ENCODE assay signal across 8 mouse cellular contexts in genomic region chr2:34970092-34970750, GRCm38 (mm10). TPM values are rescaled to one million over a fixed set of nuclear protein-coding genes. Genes with fewer than 3 reads are reported as not detected.
DNase-seq lines count a peak whose midpoint lies in the region; ATAC-seq and TF ChIP-seq lines count a peak whose summit lies in the region.

No protein-coding gene starts in this region.

- H3K9me3 ChIP-seq in CH12.LX (replicated peaks; ENCODE audit: low read length), result peaks cover 6% of the 10 kb centered on the region
- H3K9me3 ChIP-seq in intestine, embryonic 15.5 days, result no peaks in the 10 kb centered on the region

- 33% methylated on average over 9 of the region's 9 CpGs for WGBS in intestine, embryonic 15.5 days

- no peak overlapping the region for H3K27ac ChIP-seq in CH12.LX (ENCODE audit: insufficient read depth, low read depth)
- no peak overlapping the region for H3K27ac ChIP-seq in intestine, embryonic 15.5 days

- peak; percentile 56 to 86 for TF ChIP-seq CTCF in CH12.LX (conservative IDR thresholded peaks at IDR 0.05 in 1 of 2, IDR thresholded peaks at IDR 0.05 in 1 of 2; ENCODE audit: low read depth in 2 of 2, low read length in 2 of 2)
- peak; percentile 83 for TF ChIP-seq CTCF in brain, embryonic 14.5 days (IDR thresholded peaks at IDR 0.05; ENCODE audit: borderline replicate concordance, extremely low read depth, insufficient read depth, insufficient read length)

- TF ChIP-seq EP300 in CH12.LX (IDR thresholded peaks at IDR 0.05; ENCODE audit: low read length), result no peak

- dilution Hi-C loops in CH12.LX (cut with MboI; ENCODE audit: extremely low pct_ligation_motif_present, extremely low pct_unique_long_range_greater_than_20kb, low sequenced_read_pairs), result no loop called here

- H3K79me2 ChIP-seq in CH12.LX (replicated peaks; ENCODE audit: control insufficient read depth, extremely low read depth, insufficient read depth, poor library complexity, severe bottlenecking), result no peaks in the 10 kb centered on the region

- ATAC-seq in erythroblast, adult 5-6 weeks (replicated peaks; ENCODE audit: low FRiP score, poor library complexity, severe bottlenecking), result peak; percentile 62; the same call in 1 of the 2 replicates
- ATAC-seq in intestine, embryonic 15.5 days, result 0 out of 2 replicates have a peak, but pooled peaks have one; percentile 44
- no peak for ATAC-seq in monocyte, adult 5-6 weeks (replicated peaks; ENCODE audit: insufficient number of reproducible peaks, low FRiP score, low TSS enrichment, poor library complexity, severe bottlenecking)

- H3K27me3 ChIP-seq in CH12.LX (replicated peaks), result no peaks in the 10 kb centered on the region
- no peaks in the 10 kb centered on the region for H3K27me3 ChIP-seq in intestine, embryonic 15.5 days (replicated peaks)

- TF ChIP-seq RAD21 in CH12.LX (IDR thresholded peaks at IDR 0.05; ENCODE audit: low read depth, low read length), result peak; percentile 76

- peaks cover 15 to 34% of the 10 kb centered on the region in 2 experiments for H3K4me1 ChIP-seq in CH12.LX (ENCODE audit: control insufficient read depth in 1 of 2, insufficient read depth in 2 of 2)
- no peaks in the 10 kb centered on the region for H3K4me1 ChIP-seq in intestine, embryonic 15.5 days (replicated peaks)

- TF ChIP-seq POLR2A in CH12.LX (IDR thresholded peaks at IDR 0.05; ENCODE audit: low read depth, low read length), result no peak
- no peak for TF ChIP-seq POLR2A in brain, embryonic 14.5 days (IDR thresholded peaks at IDR 0.05; ENCODE audit: borderline replicate concordance, extremely low read depth, insufficient read depth, insufficient read length, poor library complexity, severe bottlenecking)

- in situ Hi-C loops in CH12.LX (cut with MboI; ENCODE audit: low pct_ligation_motif_present, low pct_unique_long_range_greater_than_20kb, low sequenced_read_pairs), result no loop called here

- H3K4me2 ChIP-seq in CH12.LX (ENCODE audit: insufficient read depth, low read depth, poor library complexity, severe bottlenecking), result no peak overlapping the region
- no peak overlapping the region for H3K4me2 ChIP-seq in intestine, embryonic 15.5 days (replicated peaks)

- no peak overlapping the region for H3K4me3 ChIP-seq in CH12.LX (replicated peaks in 1 of 3; ENCODE audit: low read depth in 2 of 3, low read length in 2 of 3, poor library complexity in 1 of 3)
- H3K4me3 ChIP-seq in intestine, embryonic 15.5 days (replicated peaks), result no peak overlapping the region

- no peak overlapping the region for H3K9ac ChIP-seq in CH12.LX (ENCODE audit: insufficient read depth, low read depth)
- no peak overlapping the region for H3K9ac ChIP-seq in intestine, embryonic 15.5 days

- H3K36me3 ChIP-seq in CH12.LX (replicated peaks in 1 of 2; ENCODE audit: control insufficient read depth in 1 of 2, insufficient read depth in 1 of 2, low read length in 1 of 2), result no peaks in the 10 kb centered on the region
- H3K36me3 ChIP-seq in intestine, embryonic 15.5 days, result no peaks in the 10 kb centered on the region

- peak; percentile 76 to 79 for DNase-seq in B cell, adult 2 months
- no peak for DNase-seq in CH12.LX (ENCODE audit: extremely low read depth)
- DNase-seq in brain, embryonic 14.5 days (ENCODE audit: low read depth), result peak; percentile 62
- DNase-seq in lung, adult 18-20 months, result peak; percentile 76 to 78
- peak; percentile 55 to 82 for DNase-seq in spleen, adult 18-20 months

TF ChIP-seq in CH12.LX, 34 proteins besides CTCF, POLR2A, EP300 and RAD21:
- TF ChIP-seq JUN (IDR thresholded peaks at IDR 0.05; ENCODE audit: insufficient read depth, low read depth, low read length) (no peak), ZC3H11A (IDR thresholded peaks at IDR 0.05; ENCODE audit: low read depth, low read length) (peak; percentile 42; the same call in 1 of the 2 replicates), UBTF (IDR thresholded peaks at IDR 0.05; ENCODE audit: low read depth, low read length) (no peak), MAZ (IDR thresholded peaks at IDR 0.05; ENCODE audit: low read depth, low read length) (peak; percentile 44; the same call in 1 of the 2 replicates), IRF4 (IDR thresholded peaks at IDR 0.05; ENCODE audit: low read depth, low read length) (0 out of 2 replicates have a peak, but pooled peaks have one; percentile 33), SMC3 (IDR thresholded peaks at IDR 0.05; ENCODE audit: low read depth, low read length) (peak; percentile 94)

RNA-seq across cellular contexts. Expression of gene Traf1, which starts 8.6 kb away (rescaled TPM):
- 99.2 and 151 TPM in 2 replicates for total RNA-seq in CH12.LX (2012; rRNA removed)
- 58.8 and 66.9 TPM in 2 replicates for total RNA-seq in CH12.LX (2014; rRNA removed)
- polyA plus RNA-seq in CH12.LX (2012; ENCODE audit: insufficient read length, low read depth), result 46.4 and 47.9 TPM in 2 replicates
- polyA plus RNA-seq in brain, embryonic 14.5 days (2012; rRNA removed), result 1.4 and 2.4 TPM in 2 replicates
- 0.63 TPM in 1 of 2 replicates, not detected in the other for total RNA-seq in erythroblast, adult 5-6 weeks (2015; ENCODE audit: low replicate concordance)
- 0.43 TPM in 1 of 2 replicates, not detected in the other for total RNA-seq in erythroblast, adult 5-6 weeks (2017; ENCODE audit: low replicate concordance)
- 2.5 TPM in 2 replicates for polyA plus RNA-seq in intestine, embryonic 15.5 days (2015; fragmentation: Nextera tagmentation; extraction: Ambion mirVana)
- total RNA-seq in monocyte, adult 5-6 weeks (2017), result 94.2 to 168 TPM (median 96.5 TPM) in 3 replicates

RNA-seq across cellular contexts. Expression of gene Phf19, which starts 56.4 kb away (rescaled TPM):
- total RNA-seq in CH12.LX (2012; rRNA removed) (16.8 and 17.0 TPM in 2 replicates), CH12.LX (2014; rRNA removed) (20.5 and 25.0 TPM in 2 replicates)
- 25.4 and 27.9 TPM in 2 replicates for polyA plus RNA-seq in CH12.LX (2012; ENCODE audit: insufficient read length, low read depth)
- polyA plus RNA-seq in brain, embryonic 14.5 days (2012; rRNA removed), result 3.6 and 5.7 TPM in 2 replicates
- total RNA-seq in erythroblast, adult 5-6 weeks (2015; ENCODE audit: low replicate concordance), result 1.7 and 1.9 TPM in 2 replicates
- 0.42 and 1.9 TPM in 2 replicates for total RNA-seq in erythroblast, adult 5-6 weeks (2017; ENCODE audit: low replicate concordance)
- 8.0 TPM in 2 replicates for polyA plus RNA-seq in intestine, embryonic 15.5 days (2015; fragmentation: Nextera tagmentation; extraction: Ambion mirVana)
- 1.1 to 5.3 TPM (median 1.4 TPM) in 3 replicates for total RNA-seq in monocyte, adult 5-6 weeks (2017)

Comparison
In these comparisons a context has a peak if more than half of its experiments do, and no peak if none do; other contexts are left out.
1. RNA of gene Traf1, which starts 8.6 kb away (total RNA-seq): 58.8 to 151 TPM in CH12.LX and 94.2 to 168 TPM in monocyte, adult 5-6 weeks; 0.43 to 0.63 TPM in erythroblast, adult 5-6 weeks; every median in the first group is over 10 times any median in the second.